Mouse (Mus musculus) liver, embryonic 14.5 days (tissue): ENCODE results near the gene Gm16485. TPM values are rescaled to one million over a fixed set of nuclear protein-coding genes. Genes with fewer than 3 reads are reported as not detected.

Experiments used
- ATAC-seq: fragments of 200-750 bp; cut with Nextera tagmentation; 2 replicates; pipeline ENCODE4 v1.8.0; 2017; ENCODE audit warnings: moderate number of reproducible peaks, mild to moderate bottlenecking, moderate library complexity; ENCODE audit not compliant: insufficient read depth
- DNase-seq, 3 experiments: peaks; one replicate each; pipeline ENCODE4 v3.0.0-alpha.2; 2012 to 2013; ENCODE audit warnings: low read depth in 3 of 3, low spot score in 3 of 3
- H3K27ac ChIP-seq: fragments of 300-500 bp; sonication (generic); 2 replicates; pipeline ENCODE4 v1.5.1; 2014; ENCODE audit warnings: moderate library complexity, mild to moderate bottlenecking, control low read depth, inconsistent platforms
- H3K27me3 ChIP-seq: fragments of 300-500 bp; sonication (generic); 2 replicates; pipeline ENCODE4 v1.6.1; 2014; ENCODE audit warnings: mild to moderate bottlenecking, low read length, moderate library complexity; ENCODE audit not compliant: control insufficient read depth, insufficient read depth
- H3K36me3 ChIP-seq: fragments of 300-500 bp; sonication (generic); replicated peaks from 2 replicates; pipeline ENCODE4 v1.6.1; 2014; ENCODE audit warnings: low read depth; ENCODE audit not compliant: control insufficient read depth, insufficient read depth
- H3K4me1 ChIP-seq, 2 experiments: fragments of 200-500 bp in 1 of 2; fragments of 300-500 bp in 1 of 2; sonication (generic) in 1 of 2; replicated peaks; 2 replicates each; pipeline ENCODE4 v1.6.1; 2012 to 2014; ENCODE audit warnings: antibody characterized with exemption in 1 of 2, inconsistent platforms in 1 of 2, low read length in 1 of 2; ENCODE audit not compliant: control insufficient read depth in 2 of 2, insufficient read depth in 2 of 2
- H3K4me2 ChIP-seq: fragments of 300-500 bp; sonication (generic); 2 replicates; pipeline ENCODE4 v1.6.1; 2014; ENCODE audit warnings: low read depth, mild to moderate bottlenecking, control low read depth, moderate library complexity
- H3K4me3 ChIP-seq, 2 experiments: fragments of 200-500 bp in 1 of 2; fragments of 300-500 bp in 1 of 2; sonication (generic) in 1 of 2; 2 replicates each; pipeline ENCODE4 v1.5.1; 2012 to 2014; ENCODE audit warnings: low read depth in 2 of 2, low read length in 2 of 2, mild to moderate bottlenecking in 2 of 2, control low read depth in 1 of 2, inconsistent platforms in 1 of 2, moderate library complexity in 1 of 2; ENCODE audit not compliant: insufficient read depth in 1 of 2
- H3K9ac ChIP-seq: fragments of 300-500 bp; sonication (generic); replicated peaks from 2 replicates; pipeline ENCODE4 v1.6.1; 2014; ENCODE audit warnings: mild to moderate bottlenecking, control low read depth, moderate library complexity
- H3K9me3 ChIP-seq: fragments of 300-500 bp; sonication (generic); 2 replicates; pipeline ENCODE4 v1.6.1; 2016; ENCODE audit warnings: low read length, mixed read lengths; ENCODE audit not compliant: control insufficient read depth
- CTCF ChIP-seq: IDR thresholded peaks from 2 replicates; pipeline ENCODE4 v1.5.1; 2016; ENCODE audit warnings: antibody characterized with exemption, low read depth, control low read depth
- EP300 ChIP-seq: IDR thresholded peaks from 2 replicates; pipeline ENCODE4 v1.6.1; 2016; ENCODE audit warnings: antibody characterized with exemption, low read depth
- WGBS: fragments of 180-500 bp; shearing (Covaris S2); extraction: QIAGEN DNeasy Blood & Tissue Kit; methylation state at CpG from one replicate; pipeline ENCODE4 v1.1.7; 2014; ENCODE audit not compliant: insufficient replicate concordance; 5-methylcytosine and 5-hydroxymethylcytosine counted together
- polyA plus RNA-seq, 2 experiments: library from polyadenylated mRNA; depleted of rRNA in 1 of 2; stranded (reverse) in 1 of 2; unstranded in 1 of 2; fragments of >200 nt; fragmentation: Nextera tagmentation in 1 of 2; extraction: Ambion mirVana in 1 of 2; gene quantifications; 2 replicates each; pipeline versions ENCODE4 v1.2.1 to v1.2.3; 2012 to 2014

Gm16485 gene
- polyA plus RNA-seq, 2 experiments, result not detected

- Histone ChIP-seq H3K9ac (no peak overlapping the region), H3K27me3 (no peaks in the 10 kb centered on the region), H3K4me3 (no peak overlapping the region), H3K4me2 (no peak overlapping the region), H3K9me3 (no peaks in the 10 kb centered on the region), H3K4me1 (no peaks in the 10 kb centered on the region), H3K27ac (no peak overlapping the region), H3K36me3 (no peaks in the 10 kb centered on the region)
- TF ChIP-seq EP300 (no peak), CTCF (no peak)
- WGBS, result 49% methylated on average over 7 of the region's 7 CpGs
- DNase-seq (no peak), ATAC-seq (no peak)
Observed at GRCm38 (mm10) chr9:8970240-8970639, 1.4 kb upstream of the Gm16485 start.

GRCm38 (mm10) chr9:8977775-8978174 lies 6.2 kb downstream of the Gm16485 start:
- 45% methylated on average over 2 of the region's 2 CpGs for WGBS
- H3K27me3 ChIP-seq, result no peaks in the 10 kb centered on the region
- no peaks in the 10 kb centered on the region for H3K4me1 ChIP-seq
- H3K9me3 ChIP-seq, result no peaks in the 10 kb centered on the region
- no peak overlapping the region for H3K27ac ChIP-seq
- no peak for TF ChIP-seq EP300
- no peak for TF ChIP-seq CTCF
- no peak overlapping the region for H3K9ac ChIP-seq
- DNase-seq (no peak), ATAC-seq (no peak)
- H3K4me2 ChIP-seq, result no peak overlapping the region
- no peak overlapping the region for H3K4me3 ChIP-seq
- no peaks in the 10 kb centered on the region for H3K36me3 ChIP-seq

GRCm38 (mm10) chr9:8982315-8982714 lies 10.7 kb downstream of the Gm16485 start:
- no peaks in the 10 kb centered on the region for H3K27me3 ChIP-seq
- no peaks in the 10 kb centered on the region for H3K4me1 ChIP-seq
- H3K4me2 ChIP-seq, result no peak overlapping the region
- ATAC-seq, result no peak
- no peaks in the 10 kb centered on the region for H3K9me3 ChIP-seq
- no peaks in the 10 kb centered on the region for H3K36me3 ChIP-seq
- no peak for DNase-seq
- no peak overlapping the region for H3K27ac ChIP-seq
- whole genome bisulfite sequencing, result 45% methylated on average over 3 of the region's 3 CpGs
- TF ChIP-seq EP300, result no peak
- TF ChIP-seq CTCF, result no peak
- no peak overlapping the region for H3K9ac ChIP-seq
- H3K4me3 ChIP-seq, result no peak overlapping the region

- no peak overlapping the region for H3K4me3 ChIP-seq
- no peak for ATAC-seq
- H3K4me1 ChIP-seq, result no peaks in the 10 kb centered on the region
- no peak for DNase-seq
- no peaks in the 10 kb centered on the region for H3K27me3 ChIP-seq
- no peak overlapping the region for H3K27ac ChIP-seq
- no peak overlapping the region for H3K9ac ChIP-seq
- no peaks in the 10 kb centered on the region for H3K9me3 ChIP-seq
- TF ChIP-seq EP300 (no peak), CTCF (no peak)
- 34% methylated on average over 2 of the region's 2 CpGs for WGBS
- H3K36me3 ChIP-seq, result no peaks in the 10 kb centered on the region
- no peak overlapping the region for H3K4me2 ChIP-seq
Observed at GRCm38 (mm10) chr9:8996494-8996893, 24.9 kb downstream of the Gm16485 start.

GRCm38 (mm10) chr9:9001170-9001569 lies 29.6 kb downstream of the Gm16485 start:
- ATAC-seq, result no peak
- no peaks in the 10 kb centered on the region for H3K27me3 ChIP-seq
- H3K9ac ChIP-seq, result no peak overlapping the region
- no peaks in the 10 kb centered on the region for H3K4me1 ChIP-seq
- TF ChIP-seq CTCF, result no peak; the same call in 1 of the 2 replicates
- no peak for TF ChIP-seq EP300
- no peaks in the 10 kb centered on the region for H3K36me3 ChIP-seq
- H3K27ac ChIP-seq, result no peak overlapping the region
- no peaks in the 10 kb centered on the region for H3K9me3 ChIP-seq
- no peak for DNase-seq
- H3K4me2 ChIP-seq, result no peak overlapping the region
- no peak overlapping the region for H3K4me3 ChIP-seq
